Mouse (Mus musculus) ES-E14 (cell line): ENCODE data around the gene Filip1.

ENCODE experiments used
- CHD2 ChIP-seq: IDR thresholded peaks from 2 replicates; pipeline ENCODE4 v1.6.1; 2014; ENCODE audit warnings: mild to moderate bottlenecking, low read depth, low read length, inconsistent platforms
- HCFC1 ChIP-seq: IDR thresholded peaks from 2 replicates; pipeline ENCODE4 v1.6.1; 2012; ENCODE audit warnings: low read length, inconsistent platforms, borderline replicate concordance; ENCODE audit not compliant: insufficient read depth
- MAFK ChIP-seq: IDR thresholded peaks from 2 replicates; pipeline ENCODE4 v1.6.1; 2014; ENCODE audit warnings: mild to moderate bottlenecking, low read depth, low read length, inconsistent platforms; ENCODE audit not compliant: insufficient read depth
- ZC3H11A ChIP-seq: IDR thresholded peaks from 2 replicates; pipeline ENCODE4 v1.6.1; 2012; ENCODE audit warnings: low read depth, mild to moderate bottlenecking, inconsistent platforms, low read length, borderline replicate concordance
- ZNF384 ChIP-seq: IDR thresholded peaks from 2 replicates; pipeline ENCODE4 v1.6.1; 2012; ENCODE audit warnings: low read depth, low read length, inconsistent platforms

DNA sequence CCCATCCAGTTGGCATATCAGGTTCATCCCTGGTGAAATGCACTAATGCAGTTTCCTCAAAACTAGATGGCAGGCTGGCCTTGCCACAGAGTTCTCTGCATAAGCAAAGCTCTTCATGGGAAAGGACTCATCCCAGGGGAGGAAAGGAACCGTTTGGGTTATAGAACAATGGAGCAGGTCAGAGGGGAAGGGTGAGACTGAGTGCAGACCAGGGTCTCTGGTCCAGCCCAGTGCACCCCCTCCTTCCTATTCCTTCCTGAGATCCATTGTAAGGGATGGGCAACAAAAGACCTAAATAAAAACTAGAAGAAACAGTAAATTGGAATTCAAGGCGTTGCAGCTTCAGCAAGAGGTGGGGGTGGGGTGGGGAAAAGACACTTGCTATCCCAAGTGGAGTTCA lies 140.1 kb downstream of the Filip1 start:
- TF ChIP-seq MAFK (no peak), CHD2 (no peak), ZNF384 (no peak), HCFC1 (no peak), ZC3H11A (no peak)
